Mouse (Mus musculus): Measurements from ENCODE around the gene Mpo. TPM values are rescaled to one million over a fixed set of nuclear protein-coding genes. Genes with fewer than 3 reads are reported as not detected.

The Mpo gene
- polyA plus RNA-seq, 2 experiments, result 142 to 360 TPM

DNA sequence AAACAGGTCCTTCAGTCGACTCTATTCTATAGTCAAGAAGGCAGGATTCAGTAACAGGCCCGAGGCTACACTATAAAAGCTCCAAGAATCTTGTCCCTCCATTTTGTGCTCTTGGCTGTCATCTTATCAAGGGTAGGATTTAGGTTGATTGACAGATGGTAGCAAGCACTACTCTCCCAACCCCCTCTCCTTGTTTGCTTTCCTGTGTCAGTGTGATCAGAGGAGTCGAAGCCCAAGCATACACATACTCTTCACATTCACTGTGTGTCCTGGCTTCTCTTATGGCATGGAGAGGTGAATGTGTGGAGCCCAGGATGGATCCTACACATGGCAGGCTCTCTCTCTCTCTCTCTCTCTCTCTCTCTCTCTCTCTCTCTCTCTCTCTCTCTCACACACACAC lies 42.9 kb upstream of the Mpo start:
- Histone ChIP-seq H3K27ac (peak overlapping the region; percentile 100), H3K36me3 (replicated peaks; ENCODE audit: control insufficient read depth, insufficient read depth, low read depth) (no peaks in the 10 kb centered on the region; the same call in 1 of the 2 replicates), H3K4me2 (ENCODE audit: low read depth) (peak overlapping the region; percentile 93), H3K9ac (replicated peaks) (peak overlapping the region; percentile 93), H3K4me1 (replicated peaks; ENCODE audit: control insufficient read depth in 2 of 2, insufficient read depth in 2 of 2, low read length in 1 of 2) (peaks cover 66 to 73% of the 10 kb centered on the region in 2 experiments), H3K9me3 (ENCODE audit: control insufficient read depth, low read length) (no peaks in the 10 kb centered on the region), H3K4me3 (ENCODE audit: insufficient read depth in 1 of 2, low read depth in 2 of 2, low read length in 2 of 2) (peak overlapping the region; percentile 59 to 68), H3K27me3 (ENCODE audit: control insufficient read depth, insufficient read depth, low read length) (no peaks in the 10 kb centered on the region)
- WGBS (ENCODE audit: insufficient replicate concordance), result 3% methylated on average over 3 of the region's 3 CpGs
- DNase-seq (ENCODE audit: low read depth in 3 of 3, low spot score in 3 of 3) (no peak), ATAC-seq (ENCODE audit: insufficient read depth) (0 out of 2 replicates have a peak, but pooled peaks have one; percentile 5)
- TF ChIP-seq EP300 (IDR thresholded peaks at IDR 0.05; ENCODE audit: low read depth), result no peak
- TF ChIP-seq CTCF (IDR thresholded peaks at IDR 0.05; ENCODE audit: low read depth), result no peak

DNA sequence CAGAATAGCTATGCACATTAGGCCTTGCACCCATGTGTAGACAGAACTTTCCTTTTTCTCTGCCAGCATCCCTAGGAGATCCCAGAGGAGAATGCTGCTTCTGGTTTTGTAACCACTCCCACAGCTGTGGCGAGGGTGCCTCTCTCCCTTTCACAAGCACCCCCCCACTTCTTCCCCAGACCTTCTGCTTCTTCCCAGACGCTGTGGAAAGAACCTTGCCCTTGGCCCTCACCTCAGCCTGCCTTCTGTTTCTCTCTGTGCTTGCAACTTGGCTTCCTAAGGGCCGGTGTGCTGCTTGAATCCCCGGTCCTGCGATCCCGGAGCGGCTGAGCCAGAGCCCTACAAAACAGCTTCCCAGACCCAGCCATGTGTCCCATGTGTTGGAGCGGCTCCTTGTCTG lies 42.4 kb upstream of the Mpo start:
- peaks cover 66 to 73% of the 10 kb centered on the region in 2 experiments for H3K4me1 ChIP-seq (replicated peaks; ENCODE audit: control insufficient read depth in 2 of 2, insufficient read depth in 2 of 2, low read length in 1 of 2)
- TF ChIP-seq EP300 (IDR thresholded peaks at IDR 0.05; ENCODE audit: low read depth) (no peak), CTCF (IDR thresholded peaks at IDR 0.05; ENCODE audit: low read depth) (no peak)
- H3K9ac ChIP-seq (replicated peaks), result peak overlapping the region; percentile 93
- peak overlapping the region; percentile 100 for H3K27ac ChIP-seq
- H3K36me3 ChIP-seq (replicated peaks; ENCODE audit: control insufficient read depth, insufficient read depth, low read depth), result no peaks in the 10 kb centered on the region; the same call in 1 of the 2 replicates
- no peaks in the 10 kb centered on the region for H3K9me3 ChIP-seq (ENCODE audit: control insufficient read depth, low read length)
- H3K4me2 ChIP-seq (ENCODE audit: low read depth), result peak overlapping the region; percentile 93
- DNase-seq (ENCODE audit: low read depth in 3 of 3, low spot score in 3 of 3) (no peak), ATAC-seq (ENCODE audit: insufficient read depth) (no peak)
- peak overlapping the region; percentile 4 to 59 for H3K4me3 ChIP-seq (ENCODE audit: insufficient read depth in 1 of 2, low read depth in 2 of 2, low read length in 2 of 2)
- 18% methylated on average over 8 of the region's 8 CpGs for WGBS (ENCODE audit: insufficient replicate concordance)
- no peaks in the 10 kb centered on the region for H3K27me3 ChIP-seq (ENCODE audit: control insufficient read depth, insufficient read depth, low read length)

DNA sequence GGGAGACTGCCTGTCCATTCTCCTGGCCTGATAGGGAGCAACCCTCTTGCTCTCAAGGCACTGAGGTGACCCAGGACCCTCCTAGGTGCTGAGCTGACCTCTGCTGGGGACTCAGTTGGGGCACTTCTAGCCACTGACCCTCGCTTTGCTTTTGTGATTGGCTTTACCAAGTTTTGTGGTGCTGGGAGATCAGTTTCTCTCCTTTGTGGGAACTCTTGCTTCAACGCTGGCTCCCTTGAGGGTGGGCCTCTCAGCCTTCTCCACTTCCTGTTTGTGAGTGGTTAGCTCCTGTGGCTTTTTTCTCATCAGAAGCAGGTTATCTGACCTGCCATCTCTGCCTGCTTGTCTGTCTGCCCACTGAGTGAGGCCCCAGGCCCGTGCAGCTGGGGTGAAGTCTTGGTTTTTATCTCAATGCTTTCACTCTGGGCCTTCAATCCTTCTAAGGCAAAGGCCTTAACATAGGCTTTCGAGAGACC lies 41.9 kb upstream of the Mpo start:
- Histone ChIP-seq H3K4me1 (replicated peaks; ENCODE audit: control insufficient read depth in 2 of 2, insufficient read depth in 2 of 2, low read length in 1 of 2) (peaks cover 66 to 73% of the 10 kb centered on the region in 2 experiments), H3K36me3 (replicated peaks; ENCODE audit: control insufficient read depth, insufficient read depth, low read depth) (peaks cover 4% of the 10 kb centered on the region), H3K9me3 (ENCODE audit: control insufficient read depth, low read length) (no peaks in the 10 kb centered on the region), H3K27me3 (ENCODE audit: control insufficient read depth, insufficient read depth, low read length) (no peaks in the 10 kb centered on the region), H3K4me3 (ENCODE audit: insufficient read depth in 1 of 2, low read depth in 2 of 2, low read length in 2 of 2) (peak overlapping the region; percentile 8 to 59), H3K27ac (peak overlapping the region; percentile 100), H3K4me2 (ENCODE audit: low read depth) (peak overlapping the region; percentile 93), H3K9ac (replicated peaks) (peak overlapping the region; percentile 93)
- DNase-seq (ENCODE audit: low read depth in 3 of 3, low spot score in 3 of 3) (no peak), ATAC-seq (ENCODE audit: insufficient read depth) (peak; percentile 1; the same call in 1 of the 2 replicates)
- TF ChIP-seq CTCF (IDR thresholded peaks at IDR 0.05; ENCODE audit: low read depth), result no peak
- peak; percentile 64; the same call in 1 of the 2 replicates for TF ChIP-seq EP300 (IDR thresholded peaks at IDR 0.05; ENCODE audit: low read depth)
- WGBS (ENCODE audit: insufficient replicate concordance), result 4% methylated on average over 4 of the region's 4 CpGs

DNA sequence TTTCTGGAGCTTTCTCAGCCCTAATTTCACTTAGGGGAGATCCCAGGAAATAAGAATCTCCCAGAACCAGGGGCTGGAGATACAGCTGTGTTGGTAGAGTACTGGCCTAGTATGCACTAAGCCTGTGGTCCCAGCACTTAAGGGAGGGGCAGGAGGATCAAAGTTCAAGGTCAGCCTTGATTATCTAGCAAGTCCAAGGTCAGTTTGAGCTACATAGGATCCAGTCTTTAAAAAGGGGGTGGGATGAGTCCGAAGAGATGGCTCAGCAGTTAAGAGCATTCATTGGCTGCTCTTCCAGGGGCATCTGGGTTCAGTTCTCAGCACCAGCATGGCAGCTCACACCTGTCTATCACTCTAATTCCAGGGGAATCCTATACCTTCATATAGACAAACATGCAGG lies 41.1 kb upstream of the Mpo start:
- Histone ChIP-seq H3K9me3 (ENCODE audit: control insufficient read depth, low read length) (no peaks in the 10 kb centered on the region), H3K36me3 (replicated peaks; ENCODE audit: control insufficient read depth, insufficient read depth, low read depth) (peaks cover 12% of the 10 kb centered on the region), H3K9ac (replicated peaks) (peak overlapping the region; percentile 93), H3K4me2 (ENCODE audit: low read depth) (peak overlapping the region; percentile 93), H3K27me3 (ENCODE audit: control insufficient read depth, insufficient read depth, low read length) (no peaks in the 10 kb centered on the region), H3K27ac (peak overlapping the region; percentile 100), H3K4me1 (replicated peaks; ENCODE audit: control insufficient read depth in 2 of 2, insufficient read depth in 2 of 2, low read length in 1 of 2) (peaks cover 66 to 73% of the 10 kb centered on the region in 2 experiments), H3K4me3 (ENCODE audit: insufficient read depth in 1 of 2, low read depth in 2 of 2, low read length in 2 of 2) (peak overlapping the region; percentile 8 to 27; a peak in 3 of 4 replicates)
- TF ChIP-seq CTCF (IDR thresholded peaks at IDR 0.05; ENCODE audit: low read depth) (no peak), EP300 (IDR thresholded peaks at IDR 0.05; ENCODE audit: low read depth) (no peak)
- no peak for ATAC-seq (ENCODE audit: insufficient read depth)
- WGBS (ENCODE audit: insufficient replicate concordance), result 21% methylated on average over 1 of the region's 1 CpGs
- no peak for DNase-seq (ENCODE audit: low read depth in 3 of 3, low spot score in 3 of 3)

DNA sequence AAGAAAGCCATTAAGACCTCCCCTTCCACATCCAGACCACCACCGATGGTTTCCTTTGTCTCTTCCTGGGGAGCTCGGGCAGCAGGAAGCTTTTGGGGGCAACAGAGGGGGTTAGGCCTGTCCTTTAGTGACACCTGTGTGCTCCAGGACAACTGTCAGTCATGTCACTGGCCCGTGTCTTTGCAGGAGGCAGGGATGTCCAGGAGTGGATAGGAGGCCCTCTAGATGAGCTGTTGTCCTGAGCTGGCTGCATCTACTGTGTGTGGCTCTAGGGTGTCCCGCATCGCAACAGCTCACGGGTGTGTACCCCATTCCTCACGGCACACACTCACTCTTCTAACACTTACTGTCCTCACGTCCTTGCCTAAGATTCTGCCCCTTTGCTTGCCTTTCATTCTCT lies 40.1 kb upstream of the Mpo start:
- Histone ChIP-seq H3K9me3 (ENCODE audit: control insufficient read depth, low read length) (no peaks in the 10 kb centered on the region), H3K27me3 (ENCODE audit: control insufficient read depth, insufficient read depth, low read length) (no peaks in the 10 kb centered on the region), H3K9ac (replicated peaks) (peak overlapping the region; percentile 98), H3K4me1 (replicated peaks; ENCODE audit: control insufficient read depth in 2 of 2, insufficient read depth in 2 of 2, low read length in 1 of 2) (peaks cover 62 to 68% of the 10 kb centered on the region in 2 experiments), H3K4me2 (ENCODE audit: low read depth) (peak overlapping the region; percentile 93), H3K36me3 (replicated peaks; ENCODE audit: control insufficient read depth, insufficient read depth, low read depth) (peaks cover 21% of the 10 kb centered on the region), H3K4me3 (ENCODE audit: insufficient read depth in 1 of 2, low read depth in 2 of 2, low read length in 2 of 2) (peak overlapping the region in 1 of 2 experiments; percentile 15; a peak in 1 of 4 replicates), H3K27ac (peak overlapping the region; percentile 100)
- DNase-seq (ENCODE audit: low read depth in 3 of 3, low spot score in 3 of 3), result no peak
- 23% methylated on average over 8 of the region's 8 CpGs for WGBS (ENCODE audit: insufficient replicate concordance)
- TF ChIP-seq EP300 (IDR thresholded peaks at IDR 0.05; ENCODE audit: low read depth), result no peak
- no peak for TF ChIP-seq CTCF (IDR thresholded peaks at IDR 0.05; ENCODE audit: low read depth)
- ATAC-seq (ENCODE audit: insufficient read depth), result no peak

Measured in liver, embryonic 14.5 days (tissue).